Mouse (Mus musculus) C2C12 (cell line): ENCODE measurements around the gene Tex48. TPM values are rescaled to one million over a fixed set of nuclear protein-coding genes. Genes with fewer than 3 reads are reported as not detected.

ENCODE experiments used
- H3K27me3 ChIP-seq: one replicate; pipeline ENCODE4 v1.6.1; 2011; ENCODE audit not compliant: control insufficient read depth, insufficient read depth, insufficient read length
- H3K36me3 ChIP-seq: one replicate; pipeline ENCODE4 v1.6.1; 2011; ENCODE audit not compliant: control insufficient read depth, insufficient read depth
- H3K4me3 ChIP-seq: one replicate; pipeline ENCODE4 v1.5.1; 2011; ENCODE audit warnings: mild to moderate bottlenecking, control low read depth; ENCODE audit not compliant: poor library complexity, insufficient read depth, severe bottlenecking
- H3K79me2 ChIP-seq: one replicate; pipeline ENCODE4 v1.6.1; 2011; ENCODE audit not compliant: control insufficient read depth, insufficient read depth
- H3K79me3 ChIP-seq: one replicate; pipeline ENCODE4 v1.6.1; 2011; ENCODE audit warnings: low read depth, control low read depth
- H3ac ChIP-seq: one replicate; pipeline ENCODE3; 2011; ENCODE audit warnings: low read depth; ENCODE audit not compliant: control insufficient read depth, insufficient read length
- CEBPB ChIP-seq: IDR thresholded peaks from one replicate; pipeline ENCODE4 v1.6.1; 2011; ENCODE audit warnings: low read depth, mild to moderate bottlenecking, control low read depth, moderate library complexity
- CTCF ChIP-seq: IDR thresholded peaks from one replicate; pipeline ENCODE4 v1.5.1; 2011; ENCODE audit not compliant: control insufficient read depth, insufficient read depth, insufficient read length
- FOSL1 ChIP-seq: IDR thresholded peaks from one replicate; pipeline ENCODE4 v1.8.0; 2011; ENCODE audit warnings: mild to moderate bottlenecking, low read length; ENCODE audit not compliant: poor library complexity, insufficient read depth, severe bottlenecking
- MAX ChIP-seq: IDR thresholded peaks from one replicate; pipeline ENCODE4 v1.6.1; 2011; ENCODE audit warnings: mild to moderate bottlenecking, control low read depth
- MYOD1 ChIP-seq: IDR thresholded peaks from one replicate; pipeline ENCODE4 v1.6.1; 2011; ENCODE audit warnings: low read depth; ENCODE audit not compliant: control insufficient read depth, insufficient read length
- MYOG ChIP-seq: IDR thresholded peaks from one replicate; pipeline ENCODE4 v1.6.1; 2011; ENCODE audit not compliant: control insufficient read depth, insufficient read length; ENCODE audit errors: extremely low read depth
- USF1 ChIP-seq: IDR thresholded peaks from one replicate; pipeline ENCODE4 v1.6.1; 2011; ENCODE audit warnings: low read depth, mild to moderate bottlenecking, control low read depth, moderate library complexity
- polyA plus RNA-seq: library from polyadenylated mRNA; unstranded; fragments of >200 nt; fragmentation: generic; extraction: Trizol; gene quantifications from one replicate; pipeline ENCODE4 v1.2.1, GENCODE M21; 2012; ENCODE audit warnings: missing spikeins

Tex48 gene
- polyA plus RNA-seq, 1 experiment = not detected

DNA sequence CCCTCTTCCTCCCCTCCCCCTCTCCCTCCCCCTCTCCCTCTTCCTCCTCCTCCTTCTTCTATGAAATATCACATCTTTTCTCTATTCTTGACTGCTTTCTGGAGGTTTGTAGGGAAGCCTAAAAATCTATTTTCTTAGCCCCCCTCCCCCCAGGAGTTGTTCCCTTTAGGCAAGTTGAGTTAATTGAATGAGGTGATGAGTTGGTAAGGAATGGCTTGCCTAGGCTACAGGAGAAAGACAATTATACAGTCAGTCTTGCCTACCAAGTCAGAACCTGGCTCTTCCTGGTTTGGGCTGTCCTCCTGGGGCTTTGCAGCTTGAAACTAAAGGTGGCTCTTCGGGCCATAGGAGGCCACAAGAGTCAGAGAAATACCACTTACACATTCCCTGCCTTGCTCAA, 37.5 kb upstream of the Tex48 start:
- Histone ChIP-seq H3K79me2 (no peaks in the 10 kb centered on the region), H3K27me3 (no peaks in the 10 kb centered on the region)
- TF ChIP-seq MYOG (no peak), CTCF (no peak), FOSL1 (no peak), MYOD1 (no peak), MAX (no peak), CEBPB (no peak), USF1 (no peak)

DNA sequence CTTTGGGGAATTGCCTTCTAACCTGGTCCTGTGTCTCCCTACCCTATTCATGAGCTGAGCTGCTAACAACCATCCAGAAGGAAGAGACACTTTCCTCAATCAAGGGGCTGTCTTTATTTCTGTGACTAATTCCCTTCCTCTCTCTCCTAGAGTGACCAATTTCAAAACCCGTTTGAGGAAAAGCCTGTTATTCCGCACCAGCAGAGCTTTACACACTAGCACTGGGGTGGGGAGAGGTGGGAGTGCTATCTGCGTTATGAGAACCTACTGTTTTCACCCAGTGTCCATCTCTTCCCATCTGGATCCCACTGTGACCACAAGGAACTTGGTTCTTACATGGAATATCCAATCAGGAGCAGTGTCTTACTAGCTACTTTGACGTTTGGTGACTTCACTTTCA, 36.9 kb upstream of the Tex48 start:
- H3K79me2 ChIP-seq = no peaks in the 10 kb centered on the region
- H3ac ChIP-seq = no peak overlapping the region
- TF ChIP-seq CTCF = no peak
- no peaks in the 10 kb centered on the region for H3K79me3 ChIP-seq
- no peaks in the 10 kb centered on the region for H3K36me3 ChIP-seq
- H3K4me3 ChIP-seq = no peak overlapping the region
- no peaks in the 10 kb centered on the region for H3K27me3 ChIP-seq

More for the DNA sequence above, 37.5 kb upstream of the Tex48 start:
- Histone ChIP-seq H3K36me3 (no peaks in the 10 kb centered on the region), H3K4me3 (no peak overlapping the region), H3ac (no peak overlapping the region), H3K79me3 (no peaks in the 10 kb centered on the region)

DNA sequence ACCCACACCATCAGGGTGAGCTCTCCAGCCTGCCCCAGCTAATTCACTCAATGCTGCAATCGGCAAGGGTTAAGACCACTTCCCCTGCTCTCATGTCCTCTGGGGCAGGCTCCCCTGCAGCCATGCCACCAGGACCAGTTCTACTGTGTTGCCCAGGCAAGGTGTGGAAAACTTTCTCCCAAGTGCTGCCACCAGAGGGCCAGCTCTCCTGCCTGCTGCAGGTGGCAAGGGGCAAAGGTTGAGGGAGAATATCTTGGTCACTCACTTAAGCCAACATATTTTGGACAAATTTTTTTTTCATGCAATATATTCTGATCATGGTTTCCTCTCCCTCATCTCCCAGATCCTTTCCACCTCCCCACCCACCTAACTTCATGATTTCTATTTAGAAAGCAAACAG, 32.2 kb upstream of the Tex48 start:
- Histone ChIP-seq H3ac (no peak overlapping the region), H3K4me3 (no peak overlapping the region), H3K27me3 (no peaks in the 10 kb centered on the region), H3K36me3 (no peaks in the 10 kb centered on the region), H3K79me3 (no peaks in the 10 kb centered on the region), H3K79me2 (no peaks in the 10 kb centered on the region)
- TF ChIP-seq MAX = no peak
- no peak for TF ChIP-seq CTCF
- no peak for TF ChIP-seq USF1
- TF ChIP-seq CEBPB = no peak
- no peak for TF ChIP-seq MYOG
- TF ChIP-seq MYOD1 = no peak
- no peak for TF ChIP-seq FOSL1

DNA sequence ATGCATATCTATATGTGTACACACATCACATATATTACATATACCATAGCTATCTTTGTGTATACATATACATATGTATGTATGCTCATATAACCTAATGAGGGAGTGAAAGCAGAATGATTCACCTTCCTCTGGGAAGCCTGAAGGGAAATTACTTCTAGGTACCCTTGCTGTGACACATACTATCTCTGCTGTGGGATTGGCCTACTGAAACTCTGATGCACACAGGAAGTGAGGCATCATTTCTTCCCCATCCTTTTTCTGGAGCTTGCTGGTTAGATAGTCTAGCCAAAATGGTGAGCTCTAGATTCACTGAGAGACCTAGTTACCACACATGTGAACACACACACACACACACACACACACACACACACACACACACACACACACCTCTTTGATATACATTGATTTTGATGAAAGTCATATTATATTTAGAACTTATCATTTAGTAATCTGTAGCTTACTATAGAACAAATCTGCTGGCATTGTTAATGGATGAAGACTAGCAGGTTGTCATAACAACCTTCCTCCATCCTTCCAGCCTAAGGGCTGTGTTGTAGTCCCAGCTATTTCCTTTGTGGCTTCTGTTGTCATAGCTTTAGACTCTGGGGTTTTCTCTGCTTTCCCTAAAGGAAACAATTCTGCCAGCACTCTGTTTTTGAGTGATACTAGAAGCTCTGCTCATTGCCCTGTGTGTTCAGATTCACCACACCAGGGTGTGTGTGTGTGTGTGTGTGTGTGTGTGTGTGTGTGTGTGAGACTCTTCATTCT, 21.9 kb upstream of the Tex48 start:
- H3K36me3 ChIP-seq = no peaks in the 10 kb centered on the region
- TF ChIP-seq CTCF = no peak
- TF ChIP-seq CEBPB = no peak
- no peak for TF ChIP-seq FOSL1
- TF ChIP-seq MAX = no peak
- TF ChIP-seq MYOD1 = no peak
- no peak for TF ChIP-seq MYOG
- TF ChIP-seq USF1 = no peak
- no peaks in the 10 kb centered on the region for H3K79me3 ChIP-seq
- no peak overlapping the region for H3ac ChIP-seq
- H3K27me3 ChIP-seq = no peaks in the 10 kb centered on the region
- no peaks in the 10 kb centered on the region for H3K79me2 ChIP-seq
- no peak overlapping the region for H3K4me3 ChIP-seq

DNA sequence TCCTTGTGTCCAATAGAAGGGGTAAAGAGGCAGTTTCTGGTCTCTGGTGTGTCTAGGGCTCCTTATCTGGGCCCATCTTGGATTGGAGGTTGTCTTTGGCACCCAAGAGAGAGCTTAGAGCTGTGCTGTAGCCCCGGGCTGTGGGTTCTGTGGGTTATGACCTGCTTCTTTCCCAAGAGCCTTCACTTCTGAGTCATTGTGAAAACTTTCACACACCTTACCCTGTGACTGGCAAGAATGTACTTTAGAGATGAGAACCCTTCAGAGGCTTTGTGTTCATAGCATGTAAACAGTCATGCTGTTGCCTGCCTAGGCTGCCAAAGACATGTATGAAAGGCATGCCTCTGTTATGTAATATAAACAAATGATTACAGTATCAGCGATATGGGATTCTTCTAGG, 17.6 kb upstream of the Tex48 start:
- Histone ChIP-seq H3K36me3 (no peaks in the 10 kb centered on the region), H3K27me3 (no peaks in the 10 kb centered on the region), H3K79me2 (no peaks in the 10 kb centered on the region), H3K4me3 (no peak overlapping the region), H3K79me3 (no peaks in the 10 kb centered on the region), H3ac (no peak overlapping the region)
- TF ChIP-seq MYOD1 (no peak), USF1 (no peak), CTCF (no peak), CEBPB (no peak), MYOG (no peak), FOSL1 (no peak), MAX (no peak)

DNA sequence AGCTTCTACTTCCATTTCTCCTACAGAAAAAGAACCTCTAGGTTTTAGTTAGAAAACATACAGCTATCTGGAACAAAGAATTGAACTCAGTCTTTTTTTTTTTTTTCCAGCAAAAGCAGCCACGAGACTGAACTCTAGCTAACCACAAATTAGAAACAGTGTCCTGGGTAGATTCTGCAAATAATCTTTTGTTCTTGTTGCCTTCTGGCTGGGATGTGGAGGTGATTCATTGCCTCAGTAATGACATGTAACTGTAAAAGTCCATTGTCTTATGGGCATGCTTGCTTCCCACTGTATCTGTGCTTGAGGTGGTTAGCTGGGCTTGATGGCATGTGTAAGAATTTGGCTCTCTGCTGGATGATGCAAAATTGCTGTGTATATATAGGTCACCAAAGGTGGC, 16.4 kb upstream of the Tex48 start:
- TF ChIP-seq CTCF = no peak
- TF ChIP-seq MAX = no peak
- TF ChIP-seq MYOD1 = no peak
- no peak for TF ChIP-seq MYOG
- TF ChIP-seq CEBPB = no peak
- no peak for TF ChIP-seq FOSL1
- no peak for TF ChIP-seq USF1
- H3K36me3 ChIP-seq = no peaks in the 10 kb centered on the region
- H3K79me2 ChIP-seq = no peaks in the 10 kb centered on the region
- H3K79me3 ChIP-seq = no peaks in the 10 kb centered on the region
- no peaks in the 10 kb centered on the region for H3K27me3 ChIP-seq
- no peak overlapping the region for H3K4me3 ChIP-seq
- H3ac ChIP-seq = no peak overlapping the region
